Mouse (Mus musculus) ES-E14 (cell line): Measurements from ENCODE around the gene Mad1l1. TPM values are rescaled to one million over a fixed set of nuclear protein-coding genes. Genes with fewer than 3 reads are reported as not detected.

ENCODE experiments used
- DNase-seq: peaks from one replicate; pipeline ENCODE4 v3.0.0-alpha.2; 2013; ENCODE audit warnings: low read depth, low spot score
- H3K27ac ChIP-seq: 2 replicates; pipeline ENCODE4 v1.5.1; 2012; ENCODE audit warnings: low read depth, mild to moderate bottlenecking, low read length, moderate library complexity, mixed read lengths; ENCODE audit not compliant: poor library complexity, insufficient read depth, severe bottlenecking
- H3K36me3 ChIP-seq: 2 replicates; pipeline ENCODE4 v1.6.1; 2012; ENCODE audit warnings: mild to moderate bottlenecking, low read length, moderate library complexity, mixed read lengths; ENCODE audit not compliant: control insufficient read depth, poor library complexity, insufficient read depth, severe bottlenecking
- H3K4me1 ChIP-seq, 2 experiments: fragments of 150-350 bp in 1 of 2; sonication (generic) in 1 of 2; 2 replicates each; pipeline ENCODE4 v1.6.1; 2012; ENCODE audit warnings: low read length in 2 of 2, mild to moderate bottlenecking in 1 of 2, mixed read lengths in 1 of 2; ENCODE audit not compliant: control insufficient read depth in 2 of 2, insufficient read depth in 2 of 2, poor library complexity in 1 of 2
- H3K4me3 ChIP-seq, 2 experiments: fragments of 150-350 bp in 1 of 2; sonication (generic) in 1 of 2; 2 replicates each; pipeline ENCODE4 v1.5.1; 2012; ENCODE audit warnings: low read length in 2 of 2, low read depth in 1 of 2, mild to moderate bottlenecking in 1 of 2, mixed read lengths in 1 of 2; ENCODE audit not compliant: insufficient read depth in 1 of 2, poor library complexity in 1 of 2, severe bottlenecking in 1 of 2
- H3K9ac ChIP-seq: 2 replicates; pipeline ENCODE4 v1.6.1; 2012; ENCODE audit warnings: low read depth, mild to moderate bottlenecking, low read length, mixed read lengths; ENCODE audit not compliant: poor library complexity, insufficient read depth, severe bottlenecking
- H3K9me3 ChIP-seq: fragments of 150-350 bp; sonication (generic); 2 replicates; pipeline ENCODE4 v1.6.1; 2012; ENCODE audit warnings: low read depth, mild to moderate bottlenecking, low read length; ENCODE audit not compliant: control insufficient read depth, insufficient read depth
- CHD2 ChIP-seq: IDR thresholded peaks from 2 replicates; pipeline ENCODE4 v1.6.1; 2014; ENCODE audit warnings: mild to moderate bottlenecking, low read depth, low read length, inconsistent platforms
- HCFC1 ChIP-seq: IDR thresholded peaks from 2 replicates; pipeline ENCODE4 v1.6.1; 2012; ENCODE audit warnings: low read length, inconsistent platforms, borderline replicate concordance; ENCODE audit not compliant: insufficient read depth
- MAFK ChIP-seq: IDR thresholded peaks from 2 replicates; pipeline ENCODE4 v1.6.1; 2014; ENCODE audit warnings: mild to moderate bottlenecking, low read depth, low read length, inconsistent platforms; ENCODE audit not compliant: insufficient read depth
- ZC3H11A ChIP-seq: IDR thresholded peaks from 2 replicates; pipeline ENCODE4 v1.6.1; 2012; ENCODE audit warnings: low read depth, mild to moderate bottlenecking, inconsistent platforms, low read length, borderline replicate concordance
- ZNF384 ChIP-seq: IDR thresholded peaks from 2 replicates; pipeline ENCODE4 v1.6.1; 2012; ENCODE audit warnings: low read depth, low read length, inconsistent platforms
- in situ Hi-C, 2 experiments: fragments of 600-800 bp; cut with MboI; formaldehyde crosslinking; loops; one replicate each; pipeline ENCODE4 v1.15.1; 2025; ENCODE audit warnings: low sequenced_read_pairs in 2 of 2, inconsistent platforms in 1 of 2; ENCODE audit not compliant: unreplicated experiment in 2 of 2
- total RNA-seq: library from RNA; depleted of rRNA; stranded (reverse); fragments of 300-350 nt; gene quantifications from 2 replicates; pipeline ENCODE4 v1.2.3, GENCODE M21; 2012

The Mad1l1 gene
- total RNA-seq, 1 experiment: 47.2 TPM

DNA sequence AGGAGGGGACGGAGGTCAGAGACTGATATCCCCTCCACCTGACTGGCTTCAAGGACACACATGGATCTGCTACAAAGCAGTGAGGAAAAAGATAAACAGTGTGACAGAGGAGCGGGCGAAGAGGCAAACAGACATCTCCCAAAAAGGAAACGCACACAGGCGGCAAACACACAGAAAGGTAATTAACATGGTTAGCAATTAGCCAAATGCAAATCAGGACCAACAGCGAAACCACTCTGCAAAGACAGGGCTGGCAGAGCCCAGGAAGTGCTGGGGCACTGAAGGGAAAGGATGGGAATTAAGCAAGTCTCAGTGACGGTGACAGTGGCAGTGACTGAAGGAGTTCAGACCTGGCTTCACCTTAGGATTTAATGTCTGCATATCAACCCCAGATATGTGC lies 187.3 kb downstream of the Mad1l1 start:
- Histone ChIP-seq H3K9ac (no peak overlapping the region), H3K4me3 (no peak overlapping the region), H3K36me3 (peaks cover 8% of the 10 kb centered on the region; the same call in 1 of the 2 replicates), H3K9me3 (no peaks in the 10 kb centered on the region), H3K27ac (no peak overlapping the region), H3K4me1 (no peaks in the 10 kb centered on the region; a peak in 1 of 4 replicates)
- TF ChIP-seq CHD2: no peak
- TF ChIP-seq HCFC1: no peak
- TF ChIP-seq ZC3H11A: no peak
- TF ChIP-seq MAFK: no peak
- no peak for TF ChIP-seq ZNF384
- no peak for DNase-seq
- in situ Hi-C loops: no loop called here

DNA sequence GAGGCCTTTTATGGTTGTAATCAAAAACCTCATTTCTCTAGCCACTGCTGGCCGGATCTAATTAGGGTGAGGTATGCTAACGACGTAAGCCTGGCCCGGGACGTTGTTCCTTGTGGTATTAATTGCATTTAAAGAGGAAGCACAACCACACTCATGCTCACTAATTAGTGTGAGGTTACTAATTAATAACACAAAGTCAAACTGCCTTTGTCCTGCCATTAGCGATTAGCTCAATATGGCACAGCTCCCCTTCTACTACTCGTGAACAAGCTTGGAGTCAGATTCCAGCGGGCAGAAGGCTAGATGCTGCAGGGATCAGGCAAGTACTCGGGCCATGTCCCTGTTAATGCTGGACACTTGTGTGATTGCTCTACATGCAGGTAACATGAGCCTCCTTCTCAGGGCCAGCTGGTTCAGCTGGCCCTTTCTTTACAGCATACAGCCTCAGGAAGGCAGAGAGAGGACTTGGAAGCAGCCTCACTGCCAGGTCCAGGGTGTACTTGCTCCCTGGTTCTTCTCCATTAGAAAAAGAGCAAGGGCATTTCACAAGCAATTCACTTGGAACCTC lies 192.9 kb downstream of the Mad1l1 start:
- Histone ChIP-seq H3K36me3 (peaks cover 8% of the 10 kb centered on the region; the same call in 1 of the 2 replicates), H3K9ac (no peak overlapping the region), H3K27ac (no peak overlapping the region), H3K9me3 (no peaks in the 10 kb centered on the region), H3K4me3 (no peak overlapping the region), H3K4me1 (peaks cover 0 to 18% of the 10 kb centered on the region in 2 experiments; a peak in 3 of 4 replicates)
- no peak for DNase-seq
- no peak for TF ChIP-seq ZC3H11A
- TF ChIP-seq CHD2: no peak
- no peak for TF ChIP-seq ZNF384
- TF ChIP-seq MAFK: no peak
- TF ChIP-seq HCFC1: no peak
- in situ Hi-C loops: no loop called here

DNA sequence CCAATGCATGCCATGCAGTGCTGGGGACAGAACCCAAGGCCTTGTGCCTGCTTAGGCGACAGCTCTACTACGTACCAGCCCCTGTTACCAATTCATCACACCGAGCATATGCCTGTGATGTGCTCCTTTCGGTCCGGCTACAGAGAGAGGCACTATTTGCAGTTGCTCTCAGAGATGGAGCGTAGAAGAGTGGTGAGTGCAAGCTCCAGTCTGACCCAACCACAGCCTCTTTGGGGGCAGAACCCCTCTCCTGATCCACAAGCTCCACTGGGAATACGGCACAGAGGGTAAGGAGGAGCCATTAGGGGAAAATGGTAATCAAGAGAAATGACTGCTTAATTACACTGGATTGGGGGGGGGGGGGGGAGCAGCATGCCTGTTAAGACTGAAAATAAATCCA lies 193.4 kb downstream of the Mad1l1 start:
- Histone ChIP-seq H3K9me3 (no peaks in the 10 kb centered on the region), H3K27ac (no peak overlapping the region), H3K9ac (no peak overlapping the region), H3K36me3 (peaks cover 3% of the 10 kb centered on the region; the same call in 1 of the 2 replicates), H3K4me3 (no peak overlapping the region), H3K4me1 (peaks cover 2 to 23% of the 10 kb centered on the region in 2 experiments; a peak in 3 of 4 replicates)
- in situ Hi-C loops: no loop called here
- DNase-seq: no peak
- TF ChIP-seq MAFK (no peak), ZNF384 (no peak), ZC3H11A (no peak), CHD2 (no peak), HCFC1 (no peak)

DNA sequence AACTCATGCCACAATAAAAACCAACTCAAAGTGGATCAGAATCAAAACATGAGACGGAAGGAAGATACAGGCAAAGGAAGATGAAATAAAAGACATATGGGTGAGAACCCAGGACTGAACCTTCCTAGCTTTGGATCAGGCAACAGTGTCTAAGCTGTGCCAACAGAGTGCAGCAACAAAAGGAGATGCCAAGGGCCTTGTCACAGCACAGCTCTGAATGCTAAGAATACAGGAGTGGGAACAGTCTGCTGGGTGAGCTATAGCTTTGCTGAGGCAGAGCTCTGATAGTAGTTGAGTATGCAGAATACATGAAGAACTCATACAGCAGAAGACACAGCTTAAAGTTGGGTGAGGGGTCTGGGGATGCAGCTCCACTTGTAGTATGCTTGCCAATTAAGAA lies 196.7 kb downstream of the Mad1l1 start:
- Histone ChIP-seq H3K9ac (no peak overlapping the region), H3K36me3 (no peaks in the 10 kb centered on the region), H3K4me1 (peaks cover 2 to 45% of the 10 kb centered on the region in 2 experiments; a peak in 3 of 4 replicates), H3K4me3 (no peak overlapping the region), H3K9me3 (no peaks in the 10 kb centered on the region), H3K27ac (peak overlapping the region; percentile 87)
- no peak for DNase-seq
- TF ChIP-seq HCFC1 (no peak), ZC3H11A (no peak), MAFK (no peak), ZNF384 (no peak), CHD2 (no peak)
- in situ Hi-C loops: no loop called here
